Mouse (Mus musculus): ENCODE results near the gene Gkap1. TPM values are rescaled to one million over a fixed set of nuclear protein-coding genes. Genes with fewer than 3 reads are reported as not detected.

Gkap1 gene
- polyA plus RNA-seq, 1 experiment from 2014 or later = 21.5 TPM

- H3K27ac ChIP-seq (ENCODE audit: low read depth) = no peak overlapping the region
- no peak for ATAC-seq (replicated peaks; ENCODE audit: low FRiP score, low TSS enrichment, low read depth)
- no peaks in the 10 kb centered on the region for H3K4me1 ChIP-seq (replicated peaks; ENCODE audit: control insufficient read depth, insufficient read depth, low read length)
- no peak overlapping the region for H3K9ac ChIP-seq (ENCODE audit: low read length)
- WGBS = 87% methylated on average over 5 of the region's 5 CpGs
- no peak overlapping the region for H3K4me2 ChIP-seq (ENCODE audit: low read length)
- H3K4me3 ChIP-seq (ENCODE audit: low read depth, low read length) = no peak overlapping the region
- H3K36me3 ChIP-seq (ENCODE audit: control insufficient read depth, insufficient read depth, low read length) = peaks cover 15% of the 10 kb centered on the region; the same call in 1 of the 2 replicates
- H3K27me3 ChIP-seq (replicated peaks; ENCODE audit: control insufficient read depth, insufficient read depth, low read length) = no peaks in the 10 kb centered on the region
- no peaks in the 10 kb centered on the region for H3K9me3 ChIP-seq (ENCODE audit: control insufficient read depth, low read length)
- DNase-seq (ENCODE audit: low spot score) = no peak
These were observed 26.5 kb downstream of the Gkap1 start for GRCm38 (mm10) chr13:58248957-58249356.

GRCm38 (mm10) chr13:58236536-58236935 is 39.0 kb downstream of the Gkap1 start:
- Histone ChIP-seq H3K9me3 (ENCODE audit: control insufficient read depth, low read length) (no peaks in the 10 kb centered on the region), H3K36me3 (ENCODE audit: control insufficient read depth, insufficient read depth, low read length) (peaks cover 16% of the 10 kb centered on the region)
- no peak for DNase-seq (ENCODE audit: low spot score)

GRCm38 (mm10) chr13:58232611-58233010 is 42.9 kb downstream of the Gkap1 start:
- DNase-seq (ENCODE audit: low spot score) (no peak), ATAC-seq (replicated peaks; ENCODE audit: low FRiP score, low TSS enrichment, low read depth) (no peak)
- no peak overlapping the region for H3K4me3 ChIP-seq (ENCODE audit: low read depth, low read length)
- H3K36me3 ChIP-seq (ENCODE audit: control insufficient read depth, insufficient read depth, low read length) = peaks cover 7% of the 10 kb centered on the region
- H3K9me3 ChIP-seq (ENCODE audit: control insufficient read depth, low read length) = no peaks in the 10 kb centered on the region
- H3K4me1 ChIP-seq (replicated peaks; ENCODE audit: control insufficient read depth, insufficient read depth, low read length) = no peaks in the 10 kb centered on the region
- H3K27me3 ChIP-seq (replicated peaks; ENCODE audit: control insufficient read depth, insufficient read depth, low read length) = no peaks in the 10 kb centered on the region
- 53% methylated on average over 5 of the region's 5 CpGs for WGBS
- H3K27ac ChIP-seq (ENCODE audit: low read depth) = no peak overlapping the region
- H3K4me2 ChIP-seq (ENCODE audit: low read length) = no peak overlapping the region
- no peak overlapping the region for H3K9ac ChIP-seq (ENCODE audit: low read length)

More at GRCm38 (mm10) chr13:58236536-58236935, 39.0 kb downstream of the Gkap1 start:
- Histone ChIP-seq H3K4me1 (replicated peaks; ENCODE audit: control insufficient read depth, insufficient read depth, low read length) (no peaks in the 10 kb centered on the region), H3K4me3 (ENCODE audit: low read depth, low read length) (no peak overlapping the region), H3K9ac (ENCODE audit: low read length) (no peak overlapping the region), H3K4me2 (ENCODE audit: low read length) (no peak overlapping the region), H3K27me3 (replicated peaks; ENCODE audit: control insufficient read depth, insufficient read depth, low read length) (no peaks in the 10 kb centered on the region), H3K27ac (ENCODE audit: low read depth) (no peak overlapping the region)
- WGBS = 94% methylated on average over 7 of the region's 7 CpGs
- no peak for ATAC-seq (replicated peaks; ENCODE audit: low FRiP score, low TSS enrichment, low read depth)

GRCm38 (mm10) chr13:58232070-58232469 is 43.4 kb downstream of the Gkap1 start:
- Histone ChIP-seq H3K9ac (ENCODE audit: low read length) (no peak overlapping the region), H3K9me3 (ENCODE audit: control insufficient read depth, low read length) (no peaks in the 10 kb centered on the region), H3K27ac (ENCODE audit: low read depth) (no peak overlapping the region), H3K36me3 (ENCODE audit: control insufficient read depth, insufficient read depth, low read length) (peaks cover 5% of the 10 kb centered on the region; the same call in 1 of the 2 replicates), H3K4me1 (replicated peaks; ENCODE audit: control insufficient read depth, insufficient read depth, low read length) (no peaks in the 10 kb centered on the region), H3K4me3 (ENCODE audit: low read depth, low read length) (no peak overlapping the region), H3K4me2 (ENCODE audit: low read length) (no peak overlapping the region), H3K27me3 (replicated peaks; ENCODE audit: control insufficient read depth, insufficient read depth, low read length) (no peaks in the 10 kb centered on the region)
- 84% methylated on average over 8 of the region's 8 CpGs for WGBS
- DNase-seq (ENCODE audit: low spot score) = no peak
- no peak for ATAC-seq (replicated peaks; ENCODE audit: low FRiP score, low TSS enrichment, low read depth)

GRCm38 (mm10) chr13:58228624-58229023 is 46.9 kb downstream of the Gkap1 start:
- no peak for ATAC-seq (replicated peaks; ENCODE audit: low FRiP score, low TSS enrichment, low read depth)
- Histone ChIP-seq H3K4me3 (ENCODE audit: low read depth, low read length) (no peak overlapping the region), H3K9ac (ENCODE audit: low read length) (no peak overlapping the region), H3K27ac (ENCODE audit: low read depth) (no peak overlapping the region), H3K4me2 (ENCODE audit: low read length) (no peak overlapping the region), H3K9me3 (ENCODE audit: control insufficient read depth, low read length) (no peaks in the 10 kb centered on the region), H3K36me3 (ENCODE audit: control insufficient read depth, insufficient read depth, low read length) (peaks cover 5% of the 10 kb centered on the region; the same call in 1 of the 2 replicates), H3K4me1 (replicated peaks; ENCODE audit: control insufficient read depth, insufficient read depth, low read length) (no peaks in the 10 kb centered on the region), H3K27me3 (replicated peaks; ENCODE audit: control insufficient read depth, insufficient read depth, low read length) (no peaks in the 10 kb centered on the region)
- DNase-seq (ENCODE audit: low spot score) = no peak
- whole genome bisulfite sequencing = 81% methylated on average over 2 of the region's 2 CpGs

GRCm38 (mm10) chr13:58225694-58226093 is 49.8 kb downstream of the Gkap1 start:
- Histone ChIP-seq H3K9ac (ENCODE audit: low read length) (no peak overlapping the region), H3K4me1 (replicated peaks; ENCODE audit: control insufficient read depth, insufficient read depth, low read length) (no peaks in the 10 kb centered on the region), H3K27me3 (replicated peaks; ENCODE audit: control insufficient read depth, insufficient read depth, low read length) (no peaks in the 10 kb centered on the region), H3K9me3 (ENCODE audit: control insufficient read depth, low read length) (no peaks in the 10 kb centered on the region), H3K4me2 (ENCODE audit: low read length) (no peak overlapping the region), H3K36me3 (ENCODE audit: control insufficient read depth, insufficient read depth, low read length) (no peaks in the 10 kb centered on the region), H3K27ac (ENCODE audit: low read depth) (no peak overlapping the region), H3K4me3 (ENCODE audit: low read depth, low read length) (no peak overlapping the region)
- DNase-seq (ENCODE audit: low spot score) (no peak), ATAC-seq (replicated peaks; ENCODE audit: low FRiP score, low TSS enrichment, low read depth) (no peak)
- WGBS = 70% methylated on average over 8 of the region's 8 CpGs

- no peak for DNase-seq (ENCODE audit: low spot score)
- H3K4me2 ChIP-seq (ENCODE audit: low read length) = no peak overlapping the region
- H3K4me3 ChIP-seq (ENCODE audit: low read depth, low read length) = no peak overlapping the region
- H3K9me3 ChIP-seq (ENCODE audit: control insufficient read depth, low read length) = no peaks in the 10 kb centered on the region
- no peaks in the 10 kb centered on the region for H3K27me3 ChIP-seq (replicated peaks; ENCODE audit: control insufficient read depth, insufficient read depth, low read length)
- H3K27ac ChIP-seq (ENCODE audit: low read depth) = no peak overlapping the region
- H3K36me3 ChIP-seq (ENCODE audit: control insufficient read depth, insufficient read depth, low read length) = no peaks in the 10 kb centered on the region
- ATAC-seq (replicated peaks; ENCODE audit: low FRiP score, low TSS enrichment, low read depth) = no peak
- H3K4me1 ChIP-seq (replicated peaks; ENCODE audit: control insufficient read depth, insufficient read depth, low read length) = no peaks in the 10 kb centered on the region
- H3K9ac ChIP-seq (ENCODE audit: low read length) = no peak overlapping the region
- 58% methylated on average over 3 of the region's 3 CpGs for WGBS
These were observed 55.3 kb downstream of the Gkap1 start for GRCm38 (mm10) chr13:58220206-58220605.

GRCm38 (mm10) chr13:58217536-58217935 is 58.0 kb downstream of the Gkap1 start:
- Histone ChIP-seq H3K27ac (ENCODE audit: low read depth) (no peak overlapping the region), H3K36me3 (ENCODE audit: control insufficient read depth, insufficient read depth, low read length) (no peaks in the 10 kb centered on the region), H3K4me2 (ENCODE audit: low read length) (no peak overlapping the region), H3K27me3 (replicated peaks; ENCODE audit: control insufficient read depth, insufficient read depth, low read length) (no peaks in the 10 kb centered on the region), H3K9ac (ENCODE audit: low read length) (no peak overlapping the region), H3K4me1 (replicated peaks; ENCODE audit: control insufficient read depth, insufficient read depth, low read length) (peaks cover 12% of the 10 kb centered on the region), H3K9me3 (ENCODE audit: control insufficient read depth, low read length) (no peaks in the 10 kb centered on the region), H3K4me3 (ENCODE audit: low read depth, low read length) (no peak overlapping the region)
- WGBS = 89% methylated on average over 2 of the region's 2 CpGs
- ATAC-seq (replicated peaks; ENCODE audit: low FRiP score, low TSS enrichment, low read depth) (no peak), DNase-seq (ENCODE audit: low spot score) (no peak)

- Histone ChIP-seq H3K4me2 (ENCODE audit: low read length) (peak overlapping the region; percentile 96), H3K4me1 (replicated peaks; ENCODE audit: control insufficient read depth, insufficient read depth, low read length) (peaks cover 15% of the 10 kb centered on the region), H3K36me3 (ENCODE audit: control insufficient read depth, insufficient read depth, low read length) (no peaks in the 10 kb centered on the region), H3K27ac (ENCODE audit: low read depth) (no peak overlapping the region), H3K9ac (ENCODE audit: low read length) (peak overlapping the region; percentile 93), H3K27me3 (replicated peaks; ENCODE audit: control insufficient read depth, insufficient read depth, low read length) (no peaks in the 10 kb centered on the region), H3K4me3 (ENCODE audit: low read depth, low read length) (peak overlapping the region; percentile 68), H3K9me3 (ENCODE audit: control insufficient read depth, low read length) (no peaks in the 10 kb centered on the region)
- 85% methylated on average over 9 of the region's 9 CpGs for whole genome bisulfite sequencing
- ATAC-seq (replicated peaks; ENCODE audit: low FRiP score, low TSS enrichment, low read depth) (no peak), DNase-seq (ENCODE audit: low spot score) (no peak)
These were observed 59.1 kb downstream of the Gkap1 start for GRCm38 (mm10) chr13:58216395-58216794.

Measured in intestine, embryonic 14.5 days (tissue).